Mouse (Mus musculus) embryonic facial prominence, embryonic 15.5 days (tissue): Measurements from ENCODE around the gene Atxn2. TPM values are rescaled to one million over a fixed set of nuclear protein-coding genes. Genes with fewer than 3 reads are reported as not detected.
"Not testable (repeated sequence)": the region's sequence is repeated elsewhere in the genome, so short reads cannot be mapped to it uniquely, and the experiment has no call there.

ENCODE experiments used
- ATAC-seq: fragments of 200-750 bp; cut with Nextera tagmentation; 2 replicates; pipeline ENCODE4 v1.8.0; 2017; ENCODE audit warnings: low read depth, moderate TSS enrichment; ENCODE audit not compliant: insufficient number of reproducible peaks, low FRiP score, low TSS enrichment
- H3K27ac ChIP-seq: fragments of 300-500 bp; sonication (generic); replicated peaks from 2 replicates; pipeline ENCODE4 v1.5.1; 2015; ENCODE audit warnings: mild to moderate bottlenecking, inconsistent platforms
- H3K27me3 ChIP-seq: fragments of 300-500 bp; sonication (generic); 2 replicates; pipeline ENCODE4 v1.6.1; 2015; ENCODE audit warnings: inconsistent platforms
- H3K36me3 ChIP-seq: fragments of 300-500 bp; sonication (generic); 2 replicates; pipeline ENCODE4 v1.6.1; 2015; ENCODE audit warnings: mild to moderate bottlenecking, inconsistent platforms
- H3K4me1 ChIP-seq: fragments of 300-500 bp; sonication (generic); 2 replicates; pipeline ENCODE4 v1.6.1; 2015; ENCODE audit warnings: inconsistent platforms
- H3K4me2 ChIP-seq: fragments of 300-500 bp; sonication (generic); replicated peaks from 2 replicates; pipeline ENCODE4 v1.6.1; 2015; ENCODE audit warnings: mild to moderate bottlenecking, inconsistent platforms
- H3K4me3 ChIP-seq: fragments of 300-500 bp; sonication (generic); replicated peaks from 2 replicates; pipeline ENCODE4 v1.5.1; 2015; ENCODE audit warnings: mild to moderate bottlenecking, inconsistent platforms
- H3K9ac ChIP-seq: fragments of 300-500 bp; sonication (generic); 2 replicates; pipeline ENCODE4 v1.6.1; 2015; ENCODE audit warnings: inconsistent platforms
- H3K9me3 ChIP-seq: fragments of 300-500 bp; sonication (generic); replicated peaks from 2 replicates; pipeline ENCODE4 v1.6.1; 2016; ENCODE audit warnings: inconsistent platforms
- WGBS: fragments of 180-500 bp; shearing (Covaris S2); methylation state at CpG from one replicate; pipeline ENCODE4 v1.1.7; 2015; 5-methylcytosine and 5-hydroxymethylcytosine counted together
- polyA plus RNA-seq: library from polyadenylated mRNA; unstranded; fragments of >200 nt; fragmentation: Nextera tagmentation; extraction: Ambion mirVana; gene quantifications from 2 replicates; pipeline ENCODE4 v1.2.1, GENCODE M21; 2015

Gene Atxn2
- polyA plus RNA-seq, 1 experiment from 2014 or later: 60.5 TPM

GRCm38 (mm10) chr5:121847269-121847668 is 136.1 kb downstream of the Atxn2 start:
- not testable (repeated sequence) for H3K4me3 ChIP-seq, ATAC-seq, H3K36me3 ChIP-seq, H3K4me2 ChIP-seq, H3K27ac ChIP-seq, H3K9me3 ChIP-seq, H3K9ac ChIP-seq
- peaks cover 22% of the 10 kb centered on the region for H3K27me3 ChIP-seq
- 80% methylated on average over 3 of the region's 3 CpGs for WGBS
- H3K4me1 ChIP-seq: peaks cover 37% of the 10 kb centered on the region

GRCm38 (mm10) chr5:121848035-121848519 is 136.9 kb downstream of the Atxn2 start:
- Histone ChIP-seq H3K4me2 (peak overlapping the region; percentile 82), H3K27me3 (peaks cover 20% of the 10 kb centered on the region), H3K9ac (peak overlapping the region; percentile 47), H3K27ac (peak overlapping the region; percentile 92), H3K9me3 (no peaks in the 10 kb centered on the region), H3K4me1 (peaks cover 31% of the 10 kb centered on the region), H3K36me3 (peaks cover 17% of the 10 kb centered on the region), H3K4me3 (peak overlapping the region; percentile 90)
- ATAC-seq: peak; percentile 31; the same call in 1 of the 2 replicates
- WGBS: under 1% methylated on average over 17 of the region's 17 CpGs

GRCm38 (mm10) chr5:121848743-121849142 is 137.6 kb downstream of the Atxn2 start, which contains the start of gene Pheta1:
Pheta1 (plus strand) TSS chr5:121848984.
- under 1% methylated on average over 35 of the region's 42 CpGs for WGBS
- H3K27ac ChIP-seq: peak within 1 kb of the TSS; percentile 92

GRCm38 (mm10) chr5:121849478-121850349 is 138.6 kb downstream of the Atxn2 start:
- ATAC-seq: no peak
- Histone ChIP-seq H3K9ac (peak overlapping the region; percentile 47), H3K27me3 (0 out of 2 replicates have a peak, but pooled peaks cover 5% of the 10 kb centered on the region), H3K4me3 (peak overlapping the region; percentile 90), H3K36me3 (peaks cover 31% of the 10 kb centered on the region), H3K9me3 (no peaks in the 10 kb centered on the region), H3K4me2 (peak overlapping the region; percentile 82), H3K27ac (no peak overlapping the region), H3K4me1 (peaks cover 30% of the 10 kb centered on the region)
- WGBS: 32% methylated on average over 20 of the region's 20 CpGs

More at GRCm38 (mm10) chr5:121848743-121849142, 137.6 kb downstream of the Atxn2 start, which contains the start of gene Pheta1:
- peak; percentile 92 for ATAC-seq
- H3K4me1 ChIP-seq: peaks cover 29% of the 10 kb centered on the region
- peaks cover 24% of the 10 kb centered on the region for H3K36me3 ChIP-seq
- peaks cover 14% of the 10 kb centered on the region for H3K27me3 ChIP-seq
- H3K9ac ChIP-seq: peak within 1 kb of the TSS; percentile 47
- no peaks in the 10 kb centered on the region for H3K9me3 ChIP-seq
- H3K4me2 ChIP-seq: peak within 1 kb of the TSS; percentile 82
- H3K4me3 ChIP-seq: peak within 1 kb of the TSS; percentile 90

- H3K27me3 ChIP-seq: no peaks in the 10 kb centered on the region
- H3K36me3 ChIP-seq: peaks cover 38% of the 10 kb centered on the region
Observed at GRCm38 (mm10) chr5:121853368-121854051, 142.4 kb downstream of the Atxn2 start.

GRCm38 (mm10) chr5:121854768-121855167 is 143.6 kb downstream of the Atxn2 start:
- Histone ChIP-seq H3K4me3 (no peak overlapping the region), H3K27ac (no peak overlapping the region), H3K27me3 (no peaks in the 10 kb centered on the region), H3K4me2 (no peak overlapping the region), H3K9ac (no peak overlapping the region), H3K36me3 (peaks cover 38% of the 10 kb centered on the region), H3K4me1 (peaks cover 17% of the 10 kb centered on the region), H3K9me3 (no peaks in the 10 kb centered on the region)
- no peak for ATAC-seq
- WGBS: 67% methylated on average over 10 of the region's 10 CpGs

More at GRCm38 (mm10) chr5:121853368-121854051, 142.4 kb downstream of the Atxn2 start:
- no peak overlapping the region for H3K4me2 ChIP-seq
- no peak overlapping the region for H3K9ac ChIP-seq
- H3K9me3 ChIP-seq: no peaks in the 10 kb centered on the region
- no peak overlapping the region for H3K4me3 ChIP-seq
- no peak for ATAC-seq
- peaks cover 24% of the 10 kb centered on the region for H3K4me1 ChIP-seq
- 75% methylated on average over 9 of the region's 9 CpGs for WGBS
- H3K27ac ChIP-seq: no peak overlapping the region

- 82% methylated on average over 11 of the region's 11 CpGs for WGBS
Observed at GRCm38 (mm10) chr5:121856740-121857139, 145.6 kb downstream of the Atxn2 start.

GRCm38 (mm10) chr5:121858427-121858826 is 147.3 kb downstream of the Atxn2 start:
- Histone ChIP-seq H3K27ac (no peak overlapping the region), H3K36me3 (peaks cover 23% of the 10 kb centered on the region), H3K9ac (no peak overlapping the region), H3K9me3 (no peaks in the 10 kb centered on the region), H3K4me3 (no peak overlapping the region), H3K27me3 (no peaks in the 10 kb centered on the region), H3K4me1 (peaks cover 5% of the 10 kb centered on the region), H3K4me2 (no peak overlapping the region)
- ATAC-seq: no peak
- 92% methylated on average over 12 of the region's 12 CpGs for WGBS

More at GRCm38 (mm10) chr5:121856740-121857139, 145.6 kb downstream of the Atxn2 start:
- H3K27ac ChIP-seq: no peak overlapping the region
- no peaks in the 10 kb centered on the region for H3K9me3 ChIP-seq
- H3K9ac ChIP-seq: no peak overlapping the region
- peaks cover 7% of the 10 kb centered on the region for H3K4me1 ChIP-seq
- peaks cover 39% of the 10 kb centered on the region for H3K36me3 ChIP-seq
- no peak for ATAC-seq
- no peak overlapping the region for H3K4me2 ChIP-seq
- H3K4me3 ChIP-seq: no peak overlapping the region
- H3K27me3 ChIP-seq: no peaks in the 10 kb centered on the region

GRCm38 (mm10) chr5:121861964-121862363 is 150.8 kb downstream of the Atxn2 start:
- Histone ChIP-seq H3K27me3 (no peaks in the 10 kb centered on the region), H3K4me3 (no peak overlapping the region), H3K27ac (no peak overlapping the region), H3K4me1 (no peaks in the 10 kb centered on the region), H3K9me3 (no peaks in the 10 kb centered on the region), H3K9ac (no peak overlapping the region), H3K4me2 (no peak overlapping the region), H3K36me3 (peaks cover 9% of the 10 kb centered on the region; the same call in 1 of the 2 replicates)
- WGBS: 56% methylated on average over 5 of the region's 5 CpGs
- no peak for ATAC-seq

GRCm38 (mm10) chr5:121864330-121864729 is 153.2 kb downstream of the Atxn2 start:
- no peak overlapping the region for H3K4me2 ChIP-seq
- H3K27me3 ChIP-seq: no peaks in the 10 kb centered on the region
- H3K4me3 ChIP-seq: no peak overlapping the region
- no peak overlapping the region for H3K9ac ChIP-seq
- no peak for ATAC-seq
- no peak overlapping the region for H3K27ac ChIP-seq
- 0 out of 2 replicates have a peak, but pooled peaks cover 5% of the 10 kb centered on the region for H3K36me3 ChIP-seq
- 8% methylated on average over 7 of the region's 11 CpGs for WGBS
- H3K4me1 ChIP-seq: 0 out of 2 replicates have a peak, but pooled peaks cover 4% of the 10 kb centered on the region
- no peaks in the 10 kb centered on the region for H3K9me3 ChIP-seq
